Mouse (Mus musculus): ENCODE results near the gene Zfp747.

DNA sequence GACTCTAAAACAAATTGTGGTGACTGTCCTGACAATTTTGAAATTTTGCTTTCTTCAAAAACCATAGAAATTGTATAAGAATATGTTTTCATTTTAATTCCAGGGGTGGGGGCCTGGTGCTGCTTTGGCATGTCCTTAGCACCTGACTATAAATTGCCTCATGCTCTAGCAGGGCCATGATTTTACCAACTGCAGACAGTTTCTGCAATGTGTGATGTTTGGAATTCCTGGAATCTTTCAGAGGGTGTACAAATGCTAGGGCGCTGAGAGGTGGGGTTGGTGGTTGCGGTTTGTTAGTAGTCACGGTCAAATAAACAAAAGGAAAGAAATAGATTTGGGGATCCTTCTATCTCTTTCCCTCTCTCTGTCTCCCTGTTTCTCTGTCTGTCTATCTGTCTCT is 9.6 kb downstream of the Zfp747 start:
- no peak for TF ChIP-seq CTCF (IDR thresholded peaks at IDR 0.05; ENCODE audit: extremely low read depth, insufficient read length, insufficient replicate concordance, low read depth, low read length)
- TF ChIP-seq POLR2A (IDR thresholded peaks at IDR 0.05; ENCODE audit: low read depth, low read length): no peak
